Mouse (Mus musculus): ENCODE results near the gene Irf1. TPM values are rescaled to one million over a fixed set of nuclear protein-coding genes. Genes with fewer than 3 reads are reported as not detected.

Irf1 gene
- total RNA-seq, 2 experiments from 2014 or later = 20.0 to 36.7 TPM

DNA sequence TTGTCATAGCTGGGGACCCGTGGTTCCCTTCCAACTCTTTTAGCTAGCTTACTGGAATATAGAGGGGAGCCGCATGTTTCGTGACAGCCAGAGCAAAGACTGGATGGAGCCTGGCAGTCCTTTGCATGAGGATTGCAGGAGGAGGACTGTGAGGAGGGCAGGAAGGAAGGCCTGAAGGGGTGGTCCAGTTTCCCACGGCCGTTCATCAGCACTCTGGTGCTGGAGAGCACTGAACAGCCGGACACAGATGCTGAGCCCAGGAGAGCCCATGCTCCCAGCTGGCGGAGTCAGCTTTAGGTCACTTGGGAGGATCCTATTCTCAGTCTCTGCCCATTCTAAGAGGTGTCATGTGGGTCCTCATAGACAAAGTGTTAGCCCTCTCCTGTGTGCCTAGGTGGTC, 12.2 kb downstream of the Irf1 start:
- DNase-seq = no peak

DNA sequence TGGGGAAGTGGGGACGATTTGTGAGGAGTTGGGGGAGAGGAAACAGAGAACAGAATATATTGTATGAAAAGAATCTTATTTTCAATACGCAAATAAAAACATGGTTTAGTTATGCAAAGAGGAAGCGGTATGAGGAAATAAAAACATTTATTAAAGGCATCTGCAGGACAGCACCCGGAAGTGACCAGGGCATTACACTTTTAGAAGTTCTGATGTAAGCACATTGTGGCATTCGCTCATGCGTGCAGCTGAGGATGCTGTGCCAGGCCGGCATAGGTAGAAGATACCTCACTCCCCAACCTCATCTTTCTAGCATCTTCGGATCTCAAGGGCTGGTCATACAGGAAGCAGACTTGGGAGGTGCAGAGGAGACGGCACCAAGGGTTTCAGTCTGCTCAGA, 13.5 kb downstream of the Irf1 start:
- DNase-seq = no peak

DNA sequence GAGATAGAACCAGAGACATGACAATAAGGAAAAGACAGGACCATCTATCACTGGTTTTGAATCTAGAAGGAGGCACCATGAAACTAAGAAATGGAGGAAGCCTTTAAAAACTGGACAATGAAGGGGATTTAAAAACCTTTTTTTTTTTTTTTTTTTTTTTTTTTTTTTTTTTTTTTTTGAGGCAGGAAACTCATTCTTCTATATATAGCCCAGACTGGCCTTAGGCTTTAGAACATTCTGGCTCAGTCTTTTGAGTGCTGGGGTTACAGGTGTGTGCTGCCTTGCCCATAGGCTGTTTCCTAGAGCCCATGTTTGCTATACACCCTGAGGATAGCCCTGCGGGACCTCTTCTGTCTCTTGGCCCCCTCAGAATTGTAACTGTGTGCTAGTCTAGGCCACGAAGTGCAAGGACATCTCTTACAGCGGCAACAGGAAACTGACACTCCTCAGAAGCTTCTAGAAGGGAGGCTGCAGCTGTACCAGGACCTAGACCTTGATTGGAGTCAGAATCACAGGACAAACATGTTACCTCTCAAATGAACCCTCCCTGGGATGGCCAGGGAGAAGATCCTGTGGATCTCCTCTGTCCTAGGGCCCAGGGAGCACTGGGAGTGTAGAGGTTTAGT, 15.6 kb downstream of the Irf1 start:
- no peak for DNase-seq

DNA sequence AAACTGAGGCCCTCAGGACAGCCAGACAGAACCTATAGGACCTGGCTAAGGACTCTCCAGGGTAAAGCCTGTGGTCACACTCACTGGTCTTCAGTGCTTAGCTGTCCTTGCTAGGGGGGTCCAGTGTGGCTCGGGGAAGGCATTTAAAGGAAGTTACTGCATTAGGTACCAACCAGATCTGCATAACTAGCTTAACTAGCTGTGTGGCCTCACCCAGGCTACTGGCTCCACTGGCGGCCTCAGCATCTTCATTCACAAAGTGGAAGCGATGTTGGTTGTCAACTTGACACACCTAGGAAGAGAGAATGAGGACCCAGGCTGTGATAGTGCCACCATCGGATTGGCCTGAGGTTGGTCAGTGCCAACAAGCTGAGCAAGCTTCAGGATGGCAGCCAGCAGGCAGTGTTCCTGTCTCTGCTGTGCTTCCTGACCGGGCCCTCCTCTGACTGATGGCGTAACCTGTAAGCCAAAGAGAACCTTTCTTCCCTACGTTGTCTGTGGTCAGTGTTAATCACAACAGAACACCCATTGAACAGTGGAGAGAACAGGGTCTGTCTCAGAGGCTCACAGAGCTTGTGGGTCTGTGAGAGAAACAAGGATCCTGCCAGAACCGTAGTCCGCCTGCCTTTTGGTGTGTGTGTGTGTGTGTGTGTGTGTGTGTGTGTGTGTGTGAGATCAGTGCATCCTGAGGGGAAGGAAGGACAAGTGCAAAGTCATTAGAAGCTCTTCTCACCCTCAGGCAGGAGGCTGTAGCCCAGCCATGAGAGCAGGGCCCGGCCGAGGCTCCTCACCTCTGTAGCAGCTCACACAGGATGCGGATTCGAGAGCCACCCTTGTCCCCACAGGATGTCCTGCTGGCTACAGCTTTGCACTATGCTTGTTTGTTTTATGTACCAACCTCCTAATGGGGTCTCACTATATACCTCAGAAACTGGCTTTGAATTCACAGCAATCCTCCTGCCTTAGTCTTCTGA, 16.5 kb downstream of the Irf1 start:
- DNase-seq = peak; percentile 56

DNA sequence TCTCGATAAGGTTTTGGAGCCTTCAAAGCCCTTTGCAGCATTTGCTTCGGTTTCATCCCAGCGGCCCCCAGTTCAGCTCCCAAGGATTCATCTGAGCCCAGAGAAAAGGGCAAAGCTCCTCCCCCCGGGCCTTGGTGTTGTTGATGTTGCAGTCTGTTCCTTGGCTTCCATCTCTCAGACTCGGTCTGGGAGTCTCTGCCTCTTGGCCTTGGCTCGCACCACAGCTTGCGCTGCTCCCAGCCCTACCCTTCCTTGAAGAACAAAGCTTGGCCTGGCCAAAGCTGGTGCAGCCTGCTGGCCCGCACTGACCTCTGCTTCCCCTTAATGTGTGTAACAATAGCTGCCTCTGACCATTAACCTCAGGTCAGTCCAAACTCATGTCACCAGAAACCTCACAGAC, 18.4 kb downstream of the Irf1 start:
- DNase-seq = peak; percentile 74

DNA sequence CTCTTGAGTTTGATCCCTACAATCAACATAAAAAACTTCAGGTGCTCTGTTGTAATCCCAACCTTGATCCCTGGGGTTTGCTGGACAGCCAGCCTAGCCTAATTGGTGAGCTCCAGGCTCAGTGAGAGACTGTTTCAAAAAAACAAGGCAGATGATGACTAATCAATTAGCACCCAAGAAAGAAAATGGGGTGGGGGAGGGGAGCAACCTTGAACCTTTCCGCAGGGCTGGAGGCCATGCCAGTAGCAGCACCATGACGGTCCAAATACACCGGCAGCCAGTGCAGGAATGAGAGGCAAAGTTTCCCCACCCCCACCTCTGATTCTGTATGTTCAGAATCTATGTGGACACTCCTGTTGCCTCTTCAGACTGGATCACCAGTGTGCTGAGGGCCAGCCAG, 19.5 kb downstream of the Irf1 start:
- no peak for DNase-seq

DNA sequence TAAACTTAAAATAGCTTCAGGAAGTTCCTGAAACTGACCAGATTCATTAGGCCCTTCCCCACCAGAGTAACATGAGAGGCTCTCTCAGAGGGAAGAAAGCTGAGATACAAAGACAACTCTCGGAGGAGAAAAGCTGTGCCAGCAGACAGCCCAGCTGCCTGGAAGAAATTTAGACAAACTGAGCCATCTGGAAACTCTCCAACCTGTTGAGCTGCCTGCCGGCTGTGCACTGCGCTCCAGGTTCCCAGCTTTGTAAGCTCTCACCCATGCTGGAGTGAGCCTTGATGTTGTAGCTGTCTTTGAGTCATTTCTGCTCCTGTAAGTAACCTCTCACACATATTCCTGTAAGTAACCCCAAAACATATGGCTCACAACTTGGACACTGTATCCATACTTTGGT, 23.2 kb downstream of the Irf1 start:
- no peak for DNase-seq

DNA sequence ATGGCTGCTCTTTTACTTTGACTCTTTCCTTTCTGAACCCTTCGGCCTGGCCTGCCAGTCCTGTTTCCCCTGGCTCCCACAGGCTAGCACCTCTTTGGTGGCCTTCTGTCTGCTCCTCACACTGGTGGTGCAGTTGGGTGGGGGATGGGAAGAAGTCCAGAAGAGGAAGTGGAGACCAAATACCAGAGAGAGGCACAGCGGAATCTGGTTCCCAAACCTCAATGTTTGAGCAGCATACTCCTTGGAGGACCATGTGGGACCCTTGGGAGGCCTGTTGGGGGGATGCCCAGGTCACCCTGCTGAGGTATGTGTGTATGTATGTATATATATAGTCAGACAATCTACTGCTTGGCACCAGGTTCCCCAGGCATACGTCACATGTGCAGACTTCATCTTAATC, 24.2 kb downstream of the Irf1 start:
- DNase-seq = no peak

DNA sequence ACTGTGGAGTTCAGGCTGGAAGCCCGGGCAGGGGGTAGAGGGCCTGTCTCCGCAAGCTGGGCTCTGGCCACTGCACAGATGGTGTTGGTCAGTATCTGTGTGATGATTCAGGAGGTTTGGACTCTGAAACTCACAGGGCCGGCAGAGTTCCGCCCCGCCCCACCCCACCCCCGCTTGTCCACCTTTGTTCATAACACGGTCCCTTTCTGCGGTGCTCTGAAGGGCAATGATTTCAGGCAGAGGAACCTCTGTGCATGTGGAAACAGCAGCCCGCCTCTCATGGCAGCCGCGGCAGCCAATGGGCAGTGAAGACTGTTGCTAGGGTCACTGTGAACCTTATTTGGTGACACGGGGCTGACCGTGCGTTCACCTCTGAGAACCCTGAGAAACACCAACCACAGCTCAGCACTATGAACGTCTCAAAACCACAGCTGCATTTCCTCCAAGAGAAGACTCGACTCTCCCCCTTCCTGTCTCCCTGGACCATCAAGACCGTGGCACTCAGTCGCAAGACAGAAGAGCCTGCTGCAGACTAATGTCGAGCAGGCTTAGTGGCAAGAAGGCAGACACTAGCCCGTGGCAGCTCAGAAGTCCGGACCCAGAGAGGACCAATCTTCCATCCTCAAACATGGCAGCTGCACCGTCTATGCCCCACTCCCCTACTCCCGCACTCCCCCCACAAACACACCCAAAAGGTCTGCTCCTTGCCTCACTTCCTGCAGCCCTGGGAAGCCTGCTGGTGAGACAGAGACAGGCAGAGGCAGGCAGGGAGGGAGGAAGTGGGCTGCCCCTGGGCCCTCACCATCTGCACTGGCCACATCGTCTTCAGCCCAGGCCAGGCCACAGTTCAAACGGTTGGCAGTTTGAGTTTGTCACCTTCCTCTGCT, 25.1 kb downstream of the Irf1 start:
- DNase-seq = peak; percentile 52

DNA sequence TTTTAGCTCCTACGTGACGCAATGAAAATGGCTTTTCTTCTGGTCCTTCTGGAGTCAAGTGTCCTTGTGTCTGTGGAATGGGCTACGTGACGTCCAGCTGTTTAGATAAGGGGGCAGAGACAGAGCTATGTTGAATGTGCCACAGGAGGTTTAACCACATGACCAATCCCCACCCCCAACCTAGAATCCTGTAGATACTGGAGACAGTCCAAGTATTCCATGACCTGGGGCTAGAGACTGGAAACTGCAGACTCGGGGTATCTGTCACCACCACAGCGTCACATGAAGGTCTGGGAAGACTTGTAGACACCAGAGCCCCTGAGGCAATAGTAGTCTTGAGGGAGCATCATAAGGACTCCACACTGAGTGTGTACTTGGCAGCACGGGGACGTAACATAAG, 26.0 kb downstream of the Irf1 start:
- no peak for DNase-seq

DNA sequence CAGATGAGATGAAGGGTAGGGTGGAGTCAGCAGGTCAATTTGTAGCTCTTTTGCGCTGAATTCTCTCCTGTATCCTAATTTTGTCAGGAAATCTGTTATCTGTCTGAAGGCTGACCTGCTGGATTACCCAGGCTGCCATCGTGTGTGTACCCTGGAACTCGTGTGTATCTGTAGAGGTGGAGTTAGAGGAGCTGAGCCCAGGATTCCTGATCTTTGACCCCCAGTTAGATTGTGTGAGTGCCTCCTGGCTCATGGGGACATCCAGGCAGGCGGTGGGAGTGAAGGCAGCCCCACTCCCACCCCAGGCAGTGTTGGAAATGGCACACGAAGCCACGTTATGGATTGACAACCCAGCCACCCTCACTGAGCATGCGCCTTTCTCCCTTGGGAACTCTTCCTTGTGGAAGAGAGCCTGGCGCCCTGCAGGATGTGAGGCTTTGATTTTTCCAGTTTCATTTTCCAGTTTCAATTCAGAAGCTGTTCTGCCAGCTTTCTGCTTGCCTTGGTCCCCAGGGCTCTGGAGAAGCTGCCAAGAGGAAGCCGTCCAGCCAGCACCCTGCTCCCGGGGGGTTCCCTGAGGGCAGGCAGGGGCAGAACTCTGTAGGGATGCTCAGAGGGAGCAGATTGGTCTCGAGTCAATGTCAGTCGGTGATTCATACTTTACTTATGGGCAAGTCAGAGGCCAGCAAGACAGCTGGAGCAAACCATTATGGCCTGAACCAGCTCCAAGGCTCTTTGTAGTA, 26.8 kb downstream of the Irf1 start:
- DNase-seq = peak; percentile 87

DNA sequence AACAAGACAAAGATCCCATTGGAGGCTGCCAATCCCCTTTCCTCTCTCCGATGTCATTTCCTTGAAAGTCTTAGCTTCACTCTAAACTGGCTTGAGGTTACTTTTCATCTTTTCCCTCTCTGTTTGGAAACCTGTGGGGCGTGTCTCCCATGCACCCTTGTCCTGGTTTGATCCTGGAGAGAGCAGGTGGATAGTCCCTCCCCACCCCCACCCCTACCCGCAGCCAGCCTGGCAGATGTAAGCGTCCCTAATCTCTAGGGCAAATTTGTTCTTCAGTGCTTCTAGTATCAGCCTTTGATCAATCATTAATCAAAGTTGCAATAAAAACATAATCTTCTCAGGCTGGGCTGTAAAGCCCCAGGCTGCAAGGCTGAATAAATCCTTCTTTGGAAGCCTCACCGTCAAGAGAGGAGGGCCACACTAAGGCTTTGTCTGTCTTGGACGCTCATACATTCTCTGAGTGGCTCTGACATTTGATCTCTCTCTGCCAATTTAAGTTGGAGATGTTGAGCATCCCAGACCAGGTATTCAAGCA, 27.6 kb downstream of the Irf1 start:
- no peak for DNase-seq

DNA sequence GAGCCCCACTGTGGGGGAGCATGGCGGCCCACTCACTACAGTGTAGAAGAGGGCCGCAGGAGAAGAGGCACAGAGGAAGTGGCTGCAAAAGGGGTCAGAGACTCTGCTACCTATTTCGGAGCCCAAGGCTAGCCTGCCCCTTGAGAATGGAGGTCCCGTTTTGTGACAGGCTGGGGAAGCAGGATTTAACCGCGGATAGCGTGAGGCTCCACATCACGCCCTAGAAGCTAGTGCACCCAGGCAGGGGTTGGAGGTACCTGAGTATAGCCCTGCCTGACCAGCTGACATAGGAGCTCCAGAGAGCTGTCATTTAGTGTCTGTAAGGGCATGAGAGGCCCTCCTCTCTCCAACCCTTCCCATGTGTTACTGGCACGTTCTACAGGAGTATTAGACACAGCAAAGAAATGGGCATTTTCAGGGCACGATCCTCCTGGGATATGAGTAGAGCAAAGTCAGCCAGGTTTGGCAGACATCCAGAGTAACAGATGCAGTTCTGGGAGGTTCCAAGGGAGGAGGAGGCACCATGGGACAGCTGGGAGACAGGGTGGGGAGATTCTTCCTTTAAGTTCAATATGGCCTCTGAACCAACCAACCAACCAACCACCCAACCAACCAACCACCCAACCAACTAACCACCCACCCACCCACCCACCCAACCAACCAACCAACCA, 28.4 kb downstream of the Irf1 start:
- DNase-seq = no peak

DNA sequence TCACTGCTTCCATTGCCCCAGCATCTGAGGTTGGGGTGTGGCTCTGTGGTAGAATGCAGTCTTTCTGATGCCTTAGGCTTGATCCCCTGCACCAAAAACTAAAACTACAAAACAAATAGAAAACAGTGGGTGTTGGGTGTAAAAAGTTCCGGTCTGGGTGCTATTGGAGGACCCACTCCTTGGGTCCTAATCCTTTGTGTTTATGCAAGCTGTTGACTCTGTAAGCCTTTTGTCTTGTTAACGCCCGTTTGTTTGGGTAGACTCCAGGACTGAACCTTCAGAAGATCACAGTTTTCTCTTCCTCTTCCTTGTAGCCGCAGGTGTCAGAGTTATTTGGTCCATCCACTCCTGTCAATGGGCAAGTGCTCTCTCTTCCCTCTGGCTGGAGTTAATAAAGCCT, 30.2 kb downstream of the Irf1 start:
- no peak for DNase-seq

DNA sequence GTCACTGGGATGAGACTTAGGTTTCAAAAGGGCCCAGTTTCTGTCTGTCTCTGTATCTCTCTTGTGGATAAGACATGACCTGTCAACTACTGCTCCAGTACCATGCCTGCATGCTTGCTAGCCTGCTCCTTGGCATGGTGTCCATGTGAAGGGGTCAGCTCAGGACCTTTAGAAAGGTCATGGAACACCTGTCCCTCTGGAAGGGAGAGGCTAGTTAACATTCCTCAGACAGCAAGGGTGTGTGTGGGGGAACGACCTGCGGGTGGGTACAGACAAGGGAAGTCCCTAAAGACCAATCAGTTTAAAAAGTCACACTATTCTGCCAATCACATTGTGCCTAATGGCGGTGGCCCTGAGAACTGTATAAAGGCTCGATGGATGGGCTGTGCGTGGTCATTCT, 31.2 kb downstream of the Irf1 start:
- DNase-seq = no peak

DNA sequence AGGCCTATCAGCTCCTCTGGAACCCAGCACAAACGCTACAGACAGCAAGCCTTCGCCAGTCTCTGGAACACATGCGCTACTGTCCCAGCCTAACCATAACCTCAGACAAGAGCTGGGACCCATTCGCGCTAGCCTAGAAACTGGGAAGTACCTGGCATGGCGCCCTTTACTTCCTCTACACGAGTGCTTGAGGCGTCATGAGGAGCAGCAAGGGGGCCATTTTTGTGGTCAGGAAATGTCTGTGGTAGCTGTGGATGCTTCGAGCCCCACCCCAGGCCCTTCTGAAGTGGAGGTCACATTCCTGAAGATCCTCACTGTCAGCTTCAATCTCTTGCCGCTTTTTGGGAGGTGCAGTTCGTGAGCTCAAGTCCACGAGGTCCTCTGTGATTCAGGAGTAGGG, 33.3 kb downstream of the Irf1 start:
- DNase-seq = no peak

DNA sequence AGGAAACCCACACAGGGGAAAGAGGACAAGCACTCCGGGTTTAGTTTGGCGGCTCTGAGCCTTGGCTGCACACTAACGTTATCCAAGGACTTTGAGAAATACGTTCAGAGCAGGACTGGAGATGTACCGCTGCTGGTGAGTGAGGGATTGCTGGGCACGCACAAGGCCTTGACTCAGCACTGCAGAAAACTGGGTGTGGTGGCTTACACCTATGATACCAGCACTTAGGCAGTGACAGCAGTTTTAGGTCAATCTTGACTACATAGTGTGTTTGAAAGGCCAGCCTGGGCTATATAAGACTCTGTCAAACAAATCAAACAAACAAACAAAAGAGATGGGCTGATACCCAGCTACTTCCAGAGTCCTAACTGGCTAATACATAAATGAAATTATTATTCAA, 33.7 kb downstream of the Irf1 start:
- no peak for DNase-seq

DNA sequence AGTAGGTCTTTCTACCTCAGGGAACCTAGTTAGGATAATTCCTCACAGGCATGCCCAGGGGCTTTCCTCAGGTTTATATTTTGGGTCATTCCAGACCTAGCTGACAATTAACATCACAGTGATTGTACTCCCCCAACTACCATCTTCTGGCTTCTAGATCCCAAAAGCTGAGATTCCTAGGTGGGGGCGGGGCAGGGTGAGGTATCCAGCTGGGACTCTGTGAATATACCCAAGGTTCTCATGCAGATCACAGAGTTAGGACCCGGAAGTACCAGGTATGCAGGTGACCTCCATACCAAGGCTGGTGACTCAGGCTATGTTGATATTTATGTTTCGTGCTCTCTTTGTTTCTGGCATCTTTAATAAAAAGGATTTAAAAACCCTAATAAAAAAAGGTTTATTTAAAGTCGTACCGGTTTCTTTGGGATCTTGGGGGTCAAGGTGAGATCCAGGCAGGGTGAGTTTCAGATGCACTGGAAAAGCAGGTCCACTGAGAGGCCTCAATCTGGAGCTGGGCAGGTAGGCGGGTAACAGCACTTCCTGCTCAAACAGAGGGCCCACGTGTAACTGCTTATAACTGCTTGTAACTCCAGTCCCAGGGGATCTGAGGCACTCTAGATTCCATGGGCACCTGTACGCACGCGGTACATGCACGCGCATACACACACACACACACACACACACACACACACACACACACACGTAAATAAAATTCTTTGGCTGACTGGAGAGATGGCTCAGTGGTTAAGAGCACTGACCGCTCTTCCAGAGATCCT, 34.9 kb downstream of the Irf1 start:
- no peak for DNase-seq

DNA sequence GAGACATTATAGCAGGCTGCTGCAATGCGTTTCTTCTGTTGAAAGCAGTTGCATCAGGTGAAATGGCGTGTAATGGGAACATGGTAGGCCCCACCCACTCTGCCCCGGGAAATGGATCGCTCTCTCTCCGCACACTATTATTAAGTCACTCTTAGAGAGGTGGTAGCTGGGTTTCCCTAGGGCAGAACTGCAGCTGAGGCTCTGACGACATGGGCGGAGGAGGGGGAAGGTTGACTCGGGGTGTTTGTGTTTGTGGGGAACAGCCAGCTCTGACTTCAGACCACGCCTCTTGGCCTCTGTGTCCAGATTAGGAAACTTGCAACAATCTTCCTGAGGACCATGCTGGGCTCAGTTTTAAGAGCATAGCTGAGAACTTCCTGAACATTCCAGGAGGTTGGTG, 36.0 kb downstream of the Irf1 start:
- DNase-seq = peak; percentile 75

DNA sequence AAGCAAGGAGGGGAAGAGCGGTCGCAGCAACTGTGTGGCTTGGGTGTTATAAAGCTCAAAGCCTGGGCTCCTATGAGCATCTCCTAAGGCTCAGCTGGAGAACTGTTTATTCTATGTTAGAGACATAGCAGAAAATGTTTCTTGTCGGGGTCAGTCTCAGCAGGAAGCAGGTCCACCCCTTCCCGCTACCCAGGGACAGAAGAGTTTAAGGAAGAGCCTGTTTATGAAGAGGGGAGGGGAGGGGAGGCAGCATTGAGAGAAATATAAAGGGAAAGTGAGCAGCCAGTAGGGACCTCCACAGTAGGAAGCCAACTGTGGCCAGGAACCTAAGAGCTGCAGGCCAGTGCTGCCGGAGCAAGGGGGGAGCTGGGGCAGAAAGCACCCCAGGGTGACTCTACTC, 39.5 kb downstream of the Irf1 start:
- no peak for DNase-seq

All from adrenal gland, postnatal 10 days (tissue).